Mouse (Mus musculus) bone marrow, adult 2 months (tissue): ENCODE measurements around the gene Chst8. TPM values are rescaled to one million over a fixed set of nuclear protein-coding genes. Genes with fewer than 3 reads are reported as not detected.

Experiments used
- H3K27ac ChIP-seq: fragments of 200-500 bp; 2 replicates; pipeline ENCODE4 v1.5.1; 2012; ENCODE audit warnings: low read depth, mild to moderate bottlenecking, control low read depth, inconsistent platforms, low read length; ENCODE audit not compliant: control insufficient read depth, poor library complexity, insufficient read depth
- H3K4me1 ChIP-seq: fragments of 200-500 bp; 2 replicates; pipeline ENCODE4 v1.6.1; 2011; ENCODE audit warnings: low read length; ENCODE audit not compliant: control insufficient read depth, insufficient read depth
- H3K4me3 ChIP-seq: fragments of 200-500 bp; replicated peaks from 2 replicates; pipeline ENCODE3; 2011; ENCODE audit warnings: mild to moderate bottlenecking, low read depth, low read length, control low read depth; ENCODE audit not compliant: control insufficient read depth
- CTCF ChIP-seq: fragments of 200-500 bp; IDR thresholded peaks from 2 replicates; pipeline ENCODE4 v1.5.1; 2011; ENCODE audit warnings: low read length, control low read depth; ENCODE audit not compliant: control insufficient read depth, insufficient read depth
- POLR2A ChIP-seq: fragments of 200-500 bp; IDR thresholded peaks from 2 replicates; pipeline ENCODE4 v1.6.1; 2011; ENCODE audit warnings: low read depth, mild to moderate bottlenecking, control low read depth, low read length, borderline replicate concordance; ENCODE audit not compliant: control insufficient read depth
- whole genome bisulfite sequencing: fragments of 180-500 bp; shearing (Covaris S2); methylation state at CpG from one replicate; pipeline ENCODE4 v1.1.7; 2018; 5-methylcytosine and 5-hydroxymethylcytosine counted together
- polyA plus RNA-seq: library from polyadenylated mRNA; stranded (reverse); fragments of >200 nt; gene quantifications from 2 replicates; pipeline ENCODE4 v1.2.4, GENCODE M21; 2011; ENCODE audit warnings: low replicate concordance; ENCODE audit not compliant: missing spikeins, insufficient read depth, insufficient read length

Chst8 gene
- polyA plus RNA-seq, 1 experiment, result not detected

DNA sequence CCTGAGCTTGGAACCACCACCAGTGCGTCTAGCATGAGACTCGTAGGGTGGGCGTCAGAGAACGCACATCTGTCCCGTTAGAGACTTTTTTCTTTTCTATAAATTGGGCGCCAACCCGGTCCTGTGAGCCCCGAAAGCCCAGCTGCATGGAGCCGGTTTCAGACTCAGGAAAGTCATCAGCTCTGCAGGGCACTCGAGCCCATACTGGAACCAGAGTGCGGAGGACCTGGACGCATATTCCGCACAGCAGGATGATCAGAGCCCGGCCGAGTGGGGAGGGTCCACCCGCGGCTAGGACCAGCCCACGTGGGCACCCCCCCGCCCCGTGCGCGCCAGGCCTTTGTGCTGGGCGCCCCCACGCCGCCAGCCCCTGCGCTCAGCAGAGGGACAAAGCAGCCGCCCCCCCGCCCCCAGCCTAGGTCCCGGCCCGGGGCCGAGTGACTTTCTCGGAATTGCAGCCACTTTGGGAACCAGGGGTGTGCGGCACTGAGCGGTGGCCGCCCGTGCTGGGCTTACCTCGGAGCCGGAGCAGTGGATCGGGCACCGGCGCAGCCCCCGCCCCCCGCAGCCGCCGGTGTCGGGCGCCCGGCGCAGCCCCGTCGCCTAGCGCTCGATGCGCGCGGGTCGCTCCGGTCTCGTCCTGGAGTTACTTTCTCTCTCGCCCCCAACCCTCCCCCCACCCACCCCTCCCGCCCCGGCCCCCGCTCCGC, 158.6 kb downstream of the Chst8 start:
- TF ChIP-seq POLR2A, result no peak
- no peak for TF ChIP-seq CTCF
- no peak overlapping the region for H3K27ac ChIP-seq
- no peak overlapping the region for H3K4me3 ChIP-seq
- WGBS, result 2% methylated on average over 43 of the region's 64 CpGs
- no peaks in the 10 kb centered on the region for H3K4me1 ChIP-seq

- Histone ChIP-seq H3K27ac (no peak overlapping the region), H3K4me1 (no peaks in the 10 kb centered on the region), H3K4me3 (no peak overlapping the region)
- TF ChIP-seq POLR2A (no peak), CTCF (no peak)
- 4% methylated on average over 48 of the region's 48 CpGs for WGBS
Observed at GRCm38 (mm10) chr7:34652751-34653502, 159.6 kb downstream of the Chst8 start.

GRCm38 (mm10) chr7:34651381-34651780, 161.1 kb downstream of the Chst8 start:
- TF ChIP-seq CTCF (no peak), POLR2A (no peak)
- Histone ChIP-seq H3K4me3 (no peak overlapping the region), H3K27ac (no peak overlapping the region), H3K4me1 (no peaks in the 10 kb centered on the region)
- 80% methylated on average over 2 of the region's 2 CpGs for WGBS

GRCm38 (mm10) chr7:34647052-34647451, 165.5 kb downstream of the Chst8 start:
- no peak overlapping the region for H3K4me3 ChIP-seq
- H3K4me1 ChIP-seq, result no peaks in the 10 kb centered on the region
- no peak overlapping the region for H3K27ac ChIP-seq
- 37% methylated on average over 9 of the region's 9 CpGs for WGBS
- TF ChIP-seq POLR2A (no peak), CTCF (no peak)

GRCm38 (mm10) chr7:34646144-34646795, 166.2 kb downstream of the Chst8 start:
- 76% methylated on average over 12 of the region's 12 CpGs for WGBS
- Histone ChIP-seq H3K27ac (no peak overlapping the region), H3K4me1 (no peaks in the 10 kb centered on the region), H3K4me3 (no peak overlapping the region)
- TF ChIP-seq POLR2A (no peak), CTCF (no peak)

DNA sequence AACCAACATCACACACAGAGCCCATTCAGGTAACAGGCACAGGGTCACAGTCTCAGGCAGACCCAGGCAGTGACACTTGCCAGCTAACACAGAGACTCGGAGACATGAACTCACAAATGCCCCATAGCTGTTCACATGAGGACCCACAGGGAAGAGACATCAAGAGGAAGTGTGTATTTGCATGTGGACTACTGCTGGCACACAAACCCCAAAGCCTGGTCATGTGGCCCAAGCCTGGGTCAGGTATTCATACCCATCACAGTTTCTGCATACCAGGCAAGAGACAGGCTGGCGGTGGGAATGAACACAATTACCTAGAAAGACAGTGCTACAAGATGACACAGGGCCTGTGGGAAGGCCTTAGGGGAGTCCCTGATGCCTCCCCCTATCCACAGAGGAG, 166.9 kb downstream of the Chst8 start:
- no peak for TF ChIP-seq POLR2A
- TF ChIP-seq CTCF, result no peak
- WGBS, result 84% methylated on average over 2 of the region's 2 CpGs
- H3K27ac ChIP-seq, result no peak overlapping the region
- H3K4me3 ChIP-seq, result no peak overlapping the region
- no peaks in the 10 kb centered on the region for H3K4me1 ChIP-seq

DNA sequence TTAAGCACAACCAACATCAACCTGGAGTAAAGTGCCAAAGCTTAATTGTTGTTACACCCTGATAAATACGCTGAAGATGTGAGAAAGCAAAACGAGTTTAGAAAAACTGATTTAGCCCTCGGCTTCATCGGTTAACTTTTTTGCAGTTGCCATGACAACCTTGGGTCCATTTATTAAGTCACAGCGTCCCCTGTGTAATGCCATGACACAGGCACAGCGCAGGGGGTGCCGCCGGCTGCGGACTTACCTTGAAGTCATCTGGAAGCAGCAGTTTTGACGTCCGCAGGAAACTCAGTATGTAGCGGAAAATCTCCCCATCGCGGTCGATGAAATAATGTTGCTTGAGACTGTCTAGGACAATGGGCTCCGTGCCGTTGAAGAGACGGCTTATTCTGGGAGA, 167.9 kb downstream of the Chst8 start:
- TF ChIP-seq POLR2A, result no peak
- no peak for TF ChIP-seq CTCF
- Histone ChIP-seq H3K4me3 (no peak overlapping the region), H3K27ac (no peak overlapping the region), H3K4me1 (no peaks in the 10 kb centered on the region)
- WGBS, result 89% methylated on average over 18 of the region's 18 CpGs

DNA sequence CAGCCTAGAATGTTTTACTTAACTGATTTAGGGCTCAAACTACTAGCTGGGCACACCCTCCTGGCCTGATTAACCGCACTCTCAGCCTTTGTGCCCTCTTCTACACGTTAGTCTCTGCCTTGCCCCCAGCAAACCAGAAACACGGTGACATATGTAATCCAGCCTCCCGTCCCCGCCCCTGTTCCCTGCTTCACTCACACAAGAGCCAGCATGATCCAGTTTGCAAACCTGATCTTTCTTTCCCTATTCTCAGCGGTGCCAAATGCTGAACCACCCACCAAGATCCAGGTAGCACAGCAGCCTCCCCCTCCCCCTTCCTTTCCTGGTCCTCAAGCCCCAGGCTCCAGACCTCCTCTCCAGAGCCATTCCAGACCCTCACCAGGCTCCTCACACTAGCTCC, 169.2 kb downstream of the Chst8 start:
- WGBS, result 78% methylated on average over 6 of the region's 6 CpGs
- Histone ChIP-seq H3K4me1 (no peaks in the 10 kb centered on the region), H3K27ac (no peak overlapping the region), H3K4me3 (no peak overlapping the region)
- no peak for TF ChIP-seq CTCF
- no peak for TF ChIP-seq POLR2A

- TF ChIP-seq POLR2A (no peak), CTCF (no peak)
- no peak overlapping the region for H3K27ac ChIP-seq
- no peak overlapping the region for H3K4me3 ChIP-seq
- H3K4me1 ChIP-seq, result no peaks in the 10 kb centered on the region
- 82% methylated on average over 13 of the region's 13 CpGs for WGBS
Observed at GRCm38 (mm10) chr7:34641968-34642367, 170.5 kb downstream of the Chst8 start.
